Mouse (Mus musculus) ovary, postnatal 36 days (tissue): ENCODE measurements around the gene Mmp23.
"Not testable (repeated sequence)": the region's sequence is repeated elsewhere in the genome, so short reads cannot be mapped to it uniquely, and the experiment has no call there.

Experiments used
- DNase-seq: peaks from one replicate; pipeline ENCODE4 v3.0.0; 2022; ENCODE audit warnings: low spot score, mixed read lengths

The Mmp23 gene

DNA sequence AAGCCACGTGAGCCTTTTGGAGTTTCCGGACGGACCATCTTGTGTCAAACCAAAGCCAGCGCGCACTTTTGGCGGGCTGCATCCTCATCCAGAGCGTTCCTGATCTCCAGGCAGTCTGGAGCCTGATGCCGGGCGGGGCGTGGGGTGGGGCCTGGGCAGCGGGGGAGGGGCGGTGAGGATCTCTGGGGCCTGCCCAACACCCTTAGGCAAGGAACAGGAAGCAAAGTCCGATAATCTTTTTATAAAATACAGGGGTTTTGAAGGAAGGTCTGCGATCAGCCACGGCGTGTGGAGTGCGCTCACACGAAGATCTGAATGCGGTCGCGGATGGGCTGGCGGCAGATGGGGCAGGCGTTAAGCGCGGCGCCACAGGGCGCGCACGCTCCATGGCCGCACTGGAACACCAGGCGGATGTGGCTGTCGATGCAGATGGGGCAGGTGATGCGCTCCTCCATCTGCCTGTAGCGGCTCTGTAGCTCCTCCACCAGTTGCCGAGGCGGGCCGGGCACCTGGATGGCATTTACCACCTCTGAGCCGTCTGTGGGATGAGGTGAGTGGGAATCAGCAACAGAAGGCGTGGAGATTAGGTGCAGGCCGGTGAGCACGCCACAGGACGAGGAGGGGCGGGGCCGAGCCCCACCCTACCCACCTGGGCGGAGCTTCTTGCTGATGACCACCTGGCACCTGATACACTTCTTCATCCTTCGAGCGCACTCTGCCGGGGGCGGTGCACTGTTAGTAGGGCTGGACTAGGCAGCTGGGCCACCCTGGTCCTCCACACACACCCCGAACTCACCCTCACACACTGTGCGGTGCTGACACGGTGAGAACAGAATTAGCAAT is 1.5 kb upstream of the Mmp23 start:
- DNase-seq = no peak

DNA sequence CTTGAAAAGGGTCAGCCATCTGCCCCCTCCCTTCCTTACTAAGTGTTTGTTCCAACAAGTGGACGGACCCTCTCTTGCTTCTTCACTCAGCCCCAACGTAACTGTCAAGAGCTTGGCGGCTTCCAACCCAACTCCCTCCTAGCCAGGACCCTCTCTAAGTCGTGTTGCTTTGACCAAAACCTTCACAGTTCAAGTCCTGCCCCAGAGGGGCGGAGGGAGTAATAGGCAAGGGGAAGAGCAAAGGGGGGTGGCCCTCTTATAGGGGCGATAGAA is 935 bp upstream of the Mmp23 start:
- no peak for DNase-seq

DNA sequence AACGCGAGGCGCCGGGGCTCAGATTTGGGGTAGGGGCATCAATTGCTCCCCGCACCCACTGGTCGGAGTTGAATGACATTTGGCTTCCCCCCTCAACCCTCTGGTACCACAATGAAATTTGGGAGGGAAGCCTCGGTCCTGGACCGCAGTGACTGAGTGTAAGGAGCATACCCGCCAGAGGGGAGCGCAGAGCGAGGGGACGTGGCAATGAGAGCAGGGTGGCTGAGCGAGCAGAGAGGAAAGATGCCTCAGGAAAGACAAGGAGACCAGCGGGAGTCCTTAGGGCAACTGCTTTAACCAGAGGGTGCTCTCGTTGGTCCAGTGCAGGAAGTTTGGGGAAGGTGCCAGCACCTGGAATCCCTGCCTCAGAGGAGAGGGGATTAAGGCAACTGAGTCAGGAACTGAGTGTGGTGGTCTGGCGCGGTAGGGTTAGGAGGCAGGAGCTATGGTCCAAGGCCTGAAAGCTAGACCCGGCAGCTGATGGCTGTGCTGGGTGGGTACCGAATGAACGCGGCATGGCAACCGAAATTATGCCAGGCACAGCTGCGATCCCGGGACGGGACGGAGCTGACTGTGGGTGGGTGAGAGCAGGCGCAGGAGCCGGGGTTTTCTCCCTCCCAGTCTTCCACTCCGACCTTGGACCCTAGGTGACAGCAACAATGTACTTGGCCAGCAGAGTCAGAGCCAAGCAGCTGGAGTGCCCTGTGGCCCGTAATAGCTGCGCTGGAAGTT is 433 bp upstream of the Mmp23 start:
- no peak for DNase-seq

DNA sequence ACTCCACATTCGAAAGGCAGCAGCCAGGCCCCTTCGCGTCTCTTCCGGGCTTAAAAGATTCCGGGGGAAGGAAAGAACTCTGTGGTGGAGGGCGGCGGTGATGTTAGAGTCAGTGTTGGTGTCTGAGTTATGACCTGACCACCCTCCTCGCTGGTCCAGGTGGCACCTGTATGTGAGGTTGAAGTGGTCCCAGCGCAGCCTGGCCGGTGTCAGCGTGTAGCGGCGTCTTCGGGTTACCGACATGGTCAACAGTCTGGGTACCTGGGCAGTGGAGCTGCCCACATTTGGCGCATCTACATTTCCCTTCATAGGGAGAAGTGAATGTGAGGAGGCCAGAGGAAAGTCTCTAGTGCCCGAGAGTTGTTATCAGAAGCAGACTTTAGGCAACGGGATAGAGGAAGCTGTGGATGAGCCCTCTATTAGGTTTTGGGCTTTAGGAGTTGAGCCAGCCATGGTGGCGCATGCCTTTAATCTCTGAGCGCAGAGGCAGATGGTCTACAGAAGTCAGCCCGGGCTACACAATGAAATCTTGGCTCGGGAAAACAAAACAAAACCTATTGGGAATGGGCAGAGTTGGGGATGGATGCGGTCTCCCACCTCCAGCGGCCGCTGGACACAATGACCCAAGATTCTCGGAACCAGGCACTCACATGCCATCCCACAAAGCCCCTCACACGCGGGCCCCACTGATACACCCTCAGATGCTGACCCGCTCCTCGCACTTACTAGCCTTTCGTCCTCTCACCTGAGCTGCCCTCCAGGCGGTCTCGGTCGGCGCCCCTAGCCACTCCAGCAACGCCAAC is 700 bp downstream of the Mmp23 start:
- no peak for DNase-seq

DNA sequence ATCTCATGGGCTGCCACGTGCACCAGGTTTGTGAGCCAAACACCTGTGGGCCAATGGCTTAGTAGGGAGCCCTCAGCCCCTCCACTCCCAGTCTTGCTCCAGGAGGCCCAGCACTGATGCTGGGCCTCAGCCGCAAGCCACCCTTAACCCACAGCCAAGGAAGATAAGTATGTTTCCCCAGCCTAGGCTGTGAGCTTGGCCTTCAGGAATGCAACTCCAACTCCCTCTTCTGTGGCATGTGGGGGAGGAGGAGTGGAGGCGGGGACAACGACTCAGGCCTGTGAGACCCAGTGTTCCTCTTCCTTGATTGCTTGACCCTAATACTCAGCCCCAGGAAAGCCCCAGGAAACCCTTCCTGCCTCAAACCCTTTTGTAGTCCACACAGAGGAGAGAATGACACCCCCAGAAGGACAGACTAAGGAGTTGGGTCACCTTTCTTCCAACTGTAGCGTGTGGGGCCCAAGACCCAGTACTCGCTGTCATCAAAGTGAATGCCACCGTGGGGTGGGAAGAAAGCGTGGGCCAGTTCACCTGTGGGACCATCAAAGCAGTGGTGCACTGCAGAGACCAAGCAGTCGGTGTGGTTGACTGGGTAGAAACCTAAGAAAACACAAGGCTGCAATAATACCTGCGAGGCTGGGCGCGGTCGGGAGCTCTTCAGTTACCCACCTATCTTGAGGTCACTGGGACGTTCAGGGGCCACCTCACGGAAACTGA is 1.5 kb downstream of the Mmp23 start:
- DNase-seq = peak; percentile 74

DNA sequence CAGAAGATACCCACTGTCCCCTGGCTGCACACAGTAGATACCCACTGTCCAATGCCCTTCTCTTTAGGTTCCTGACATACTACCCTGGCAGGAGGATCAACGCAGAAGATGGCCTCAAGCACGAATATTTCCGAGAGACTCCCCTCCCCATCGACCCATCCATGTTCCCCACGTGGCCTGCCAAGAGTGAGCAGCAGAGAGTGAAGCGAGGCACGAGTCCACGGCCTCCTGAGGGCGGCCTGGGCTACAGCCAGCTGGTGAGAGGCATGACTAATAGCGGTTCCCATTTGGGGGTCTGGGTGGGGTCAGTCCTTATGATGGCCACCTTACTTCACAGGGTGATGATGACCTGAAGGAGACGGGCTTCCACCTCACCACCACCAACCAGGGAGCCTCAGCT is 3.8 kb downstream of the Mmp23 start:
- no peak for DNase-seq

DNA sequence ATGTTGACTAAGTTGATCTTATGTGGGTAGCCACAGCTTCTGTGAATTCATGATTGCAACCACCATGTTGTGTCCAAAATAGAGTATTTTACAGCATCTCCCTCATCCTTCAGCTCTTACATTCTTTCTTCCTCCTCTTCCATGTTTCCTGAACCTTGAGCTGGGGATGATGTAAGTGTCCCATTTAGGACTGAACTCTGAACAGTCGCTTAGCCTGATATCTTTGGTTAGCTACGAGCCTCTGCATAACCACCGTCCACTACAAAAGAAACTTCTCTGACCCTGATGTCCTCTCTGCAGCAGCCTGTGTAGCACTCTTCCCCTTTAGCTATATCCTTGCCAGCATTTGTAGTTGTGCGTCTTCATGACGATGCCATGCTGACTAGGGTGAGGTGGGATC is 7.5 kb downstream of the Mmp23 start:
- DNase-seq = no peak

DNA sequence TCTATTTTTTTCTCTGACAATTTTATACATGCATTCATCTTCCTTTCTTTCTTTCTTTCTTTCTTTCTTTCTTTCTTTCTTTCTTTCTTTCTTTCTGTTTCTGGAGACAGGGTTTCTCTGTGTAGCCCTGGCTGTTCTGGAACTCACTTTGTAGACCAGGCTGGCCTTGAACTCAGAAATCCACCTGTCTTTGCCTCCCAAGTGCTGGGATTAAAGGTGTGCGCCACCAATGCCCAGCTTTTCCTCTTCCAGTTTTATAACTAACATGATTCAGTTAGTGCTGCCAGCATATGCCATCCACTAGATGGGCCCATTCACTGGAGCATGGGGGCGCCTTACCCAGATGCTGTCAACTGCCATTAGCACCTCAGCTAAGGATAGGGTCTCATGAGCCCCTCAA is 7.9 kb downstream of the Mmp23 start, which contains the start of gene Gm10563:
Gene Gm10563 (minus strand): TSS at position 101 of the 400 bp plus-strand sequence.
- not testable (repeated sequence) for DNase-seq

DNA sequence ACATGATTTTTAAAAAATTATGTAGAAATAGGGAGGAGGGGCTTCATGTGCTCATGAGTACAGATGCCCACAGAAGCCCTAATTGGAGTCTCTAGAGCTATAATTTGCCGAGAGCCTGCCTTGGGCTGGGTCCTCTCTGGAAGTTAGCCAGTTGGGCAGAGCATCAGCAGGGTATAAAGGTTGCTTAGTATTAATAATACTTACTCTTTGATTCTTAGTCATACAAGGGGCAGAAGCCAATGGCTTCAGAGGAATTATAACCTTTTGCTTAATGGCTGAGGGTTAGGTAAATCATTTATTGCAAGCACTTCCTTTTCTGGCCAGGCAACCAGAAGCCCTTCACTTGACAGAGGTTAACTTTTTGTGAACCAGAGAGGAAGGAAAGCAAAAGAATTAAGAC is 9.7 kb downstream of the Mmp23 start:
- no peak for DNase-seq

DNA sequence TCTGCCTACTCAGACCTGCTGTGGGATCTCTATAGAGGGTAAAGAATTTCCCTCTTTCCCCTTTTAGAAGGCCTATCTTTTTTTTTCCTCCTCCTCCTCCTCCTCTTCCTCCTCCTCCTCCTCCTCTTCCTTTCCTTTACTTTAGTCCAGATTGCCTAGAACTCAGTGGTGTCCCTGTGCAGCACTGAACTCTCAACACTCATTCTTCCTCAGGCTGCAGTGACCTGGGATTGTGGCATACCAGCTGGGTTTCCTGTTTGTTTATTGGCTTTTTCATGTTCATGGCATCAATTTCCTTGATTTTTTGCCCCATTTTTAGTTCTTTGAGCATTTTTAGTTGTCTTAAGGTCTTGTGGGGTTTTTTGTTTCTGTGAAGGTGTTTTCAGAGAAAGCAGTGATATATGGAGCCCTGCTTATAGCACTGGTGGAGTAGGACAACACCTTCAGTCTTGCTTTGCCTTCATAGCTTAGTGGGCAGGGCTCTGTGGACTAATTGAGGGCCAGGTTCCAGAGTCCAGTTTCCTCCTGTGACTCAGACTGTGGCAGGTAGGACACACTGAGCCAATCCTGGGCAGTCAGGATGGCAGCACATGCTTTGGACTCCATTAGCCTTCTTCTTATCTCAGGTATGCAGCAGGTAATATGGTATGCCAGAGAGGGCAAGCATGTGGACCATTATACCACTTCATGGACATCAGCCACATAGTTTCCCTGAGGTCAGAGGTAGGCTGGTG is 17.3 kb downstream of the Mmp23 start:
- DNase-seq = no peak

DNA sequence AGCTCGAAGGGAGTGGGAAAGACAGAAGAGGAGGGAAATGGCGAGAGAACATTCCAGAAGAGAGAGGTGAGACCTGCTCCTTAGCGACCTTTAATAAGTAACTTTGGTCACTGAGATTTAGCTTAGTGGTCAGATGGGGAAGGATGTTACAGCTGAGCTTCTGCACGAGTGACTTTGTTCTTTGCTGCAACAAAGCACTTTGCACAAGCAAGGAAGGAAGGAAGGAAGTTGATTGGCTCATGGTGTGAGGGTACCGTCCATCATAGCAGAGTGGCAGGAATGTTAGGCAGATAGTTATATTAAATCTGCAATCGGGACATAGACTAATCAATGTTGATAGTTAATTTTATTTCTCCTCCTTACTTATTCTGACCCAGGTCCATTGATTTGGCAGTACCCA is 22.9 kb downstream of the Mmp23 start:
- no peak for DNase-seq

DNA sequence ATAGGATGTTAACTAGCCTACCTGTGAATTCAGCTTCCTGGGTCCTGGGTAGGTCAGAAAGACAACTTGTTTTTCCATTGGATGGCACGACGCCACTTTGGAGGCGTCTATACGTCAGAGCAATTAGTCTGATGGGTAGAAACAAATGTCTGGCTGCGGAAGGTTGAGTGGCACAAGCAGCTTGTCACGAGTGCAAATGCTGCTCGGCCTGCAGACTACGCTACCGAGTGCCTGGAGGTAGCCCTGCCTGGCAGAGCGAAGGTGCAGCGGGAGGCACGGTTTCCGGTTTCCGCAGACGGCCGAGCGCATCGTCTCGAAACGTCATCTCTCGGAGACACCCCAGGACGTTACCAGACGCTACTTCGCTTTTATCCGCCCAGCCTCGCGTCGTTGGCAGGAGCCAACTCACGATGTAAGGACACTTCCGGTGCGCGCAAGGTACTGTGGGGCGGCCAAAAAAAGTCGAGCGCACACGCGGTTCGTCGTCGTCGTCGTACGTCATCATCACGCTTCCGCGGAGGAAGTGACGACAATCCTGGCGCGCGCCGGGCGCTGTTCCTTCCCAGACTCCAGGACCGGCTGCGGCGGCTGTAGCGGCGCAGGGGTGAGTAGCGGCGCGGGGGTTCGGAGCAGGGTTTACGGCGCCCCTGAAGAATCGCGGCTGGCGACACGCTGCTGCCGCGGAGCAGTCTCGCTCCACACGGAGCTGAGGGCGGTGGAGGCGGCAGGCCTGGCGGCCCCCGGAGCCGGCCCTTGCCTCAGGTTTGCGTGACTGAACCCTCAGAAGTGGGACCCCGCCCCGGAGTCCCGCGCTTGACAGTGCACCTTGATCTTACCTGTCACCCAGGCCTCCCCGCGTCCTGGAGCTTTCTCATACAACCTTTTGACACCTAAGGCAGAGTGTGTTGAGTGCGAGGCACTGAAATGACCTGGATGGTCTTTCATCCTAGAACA is 28.6 kb downstream of the Mmp23 start, which contains the start of gene Cdk11b:
Gene Cdk11b (plus strand): TSS at position 517 of the 954 bp plus-strand sequence.
- DNase-seq = peak; percentile 94

DNA sequence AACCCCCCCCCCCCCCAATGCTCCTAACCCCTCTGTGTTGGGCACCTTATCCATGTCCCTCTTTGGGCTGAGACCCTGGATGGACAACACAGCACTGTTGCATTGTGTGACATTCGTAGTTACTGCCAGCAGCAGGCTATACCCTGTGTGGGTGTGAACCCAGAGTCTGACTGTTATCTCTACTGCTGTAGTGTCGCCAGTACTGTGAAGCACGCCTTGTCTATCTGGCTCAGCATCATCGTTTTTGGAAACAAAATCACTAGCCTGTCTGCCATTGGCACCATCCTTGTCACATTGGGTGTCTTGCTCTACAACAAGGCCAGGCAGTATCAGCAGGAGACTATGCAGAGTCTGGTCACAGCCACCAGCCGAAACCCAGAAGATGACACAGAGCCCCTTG is 34.9 kb downstream of the Mmp23 start:
- DNase-seq = no peak

DNA sequence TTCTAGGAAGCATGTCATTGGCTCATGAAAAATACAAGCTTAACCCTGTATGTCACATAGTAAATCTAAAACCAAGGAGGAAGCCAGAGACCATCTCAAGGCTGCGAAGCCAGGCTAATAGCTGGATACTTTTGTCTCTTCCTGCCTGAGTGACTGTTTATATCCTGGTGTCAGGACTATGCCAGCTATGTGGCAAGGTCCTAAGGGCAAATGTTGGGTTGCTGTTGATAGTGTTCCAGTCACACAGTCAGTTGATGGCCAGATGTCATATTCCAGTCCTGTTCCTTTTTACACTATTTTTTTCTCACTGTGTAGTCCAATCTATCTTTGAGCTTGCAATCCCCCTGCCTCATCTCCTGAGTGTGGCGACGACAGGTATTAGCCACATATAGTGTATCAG is 39.9 kb downstream of the Mmp23 start:
- no peak for DNase-seq

DNA sequence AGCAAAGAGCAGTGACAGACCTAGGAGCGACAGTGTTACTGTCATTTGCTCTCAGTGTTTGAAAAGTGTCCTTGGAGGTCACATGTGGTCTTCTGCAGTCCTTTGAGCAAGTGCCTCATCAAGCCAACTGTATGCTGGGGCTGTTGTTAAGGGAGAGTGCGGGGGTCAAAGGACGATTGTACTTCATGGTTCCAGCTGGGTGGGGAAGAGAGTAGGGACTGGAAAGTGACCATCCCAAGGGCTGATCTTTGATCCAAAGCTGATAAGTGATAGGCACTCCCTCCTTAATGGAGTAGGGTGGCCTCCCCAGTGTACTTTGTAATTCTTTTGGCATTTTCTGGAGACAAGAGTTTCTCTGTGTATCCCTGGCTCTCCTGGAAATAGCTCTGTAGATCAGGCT is 41.3 kb downstream of the Mmp23 start:
- no peak for DNase-seq

DNA sequence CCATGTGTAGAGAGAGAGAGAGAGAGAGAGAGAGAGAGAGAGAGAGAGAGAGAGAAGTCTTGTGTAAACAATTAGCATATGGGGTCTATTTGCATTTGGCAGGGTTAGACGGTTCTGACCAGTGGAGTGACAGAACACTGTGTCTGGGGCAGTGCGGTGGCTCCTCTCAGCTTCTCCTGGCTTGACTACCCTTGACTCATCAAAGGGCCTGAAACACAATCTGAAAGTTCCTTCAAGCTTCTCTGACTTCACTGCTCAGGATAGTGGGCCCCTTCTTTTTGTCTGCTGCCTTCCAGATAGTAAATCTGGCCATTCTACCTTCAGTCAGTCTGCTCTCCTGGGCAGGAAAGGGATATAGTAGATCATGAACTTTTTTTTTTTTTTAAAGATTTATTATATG is 46.4 kb downstream of the Mmp23 start:
- DNase-seq = no peak

DNA sequence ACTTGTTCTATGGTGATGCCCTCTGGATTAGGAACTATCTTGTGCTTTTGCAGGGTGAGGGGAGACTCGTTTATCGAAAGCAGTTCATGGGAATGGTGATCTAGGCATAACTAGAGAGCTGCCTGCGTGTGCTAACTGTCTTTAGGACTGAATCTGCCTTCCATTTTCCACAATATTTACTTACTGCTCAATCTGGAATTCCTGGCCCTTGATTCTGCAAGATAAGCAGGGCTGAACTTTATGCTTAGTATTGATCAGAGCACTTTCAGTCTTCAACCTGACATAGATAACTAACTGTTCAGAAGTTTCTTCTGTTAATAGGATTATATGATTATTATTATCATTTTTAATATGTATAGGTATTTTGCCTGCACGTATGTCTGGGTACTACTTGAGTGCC is 48.1 kb downstream of the Mmp23 start:
- DNase-seq = no peak

DNA sequence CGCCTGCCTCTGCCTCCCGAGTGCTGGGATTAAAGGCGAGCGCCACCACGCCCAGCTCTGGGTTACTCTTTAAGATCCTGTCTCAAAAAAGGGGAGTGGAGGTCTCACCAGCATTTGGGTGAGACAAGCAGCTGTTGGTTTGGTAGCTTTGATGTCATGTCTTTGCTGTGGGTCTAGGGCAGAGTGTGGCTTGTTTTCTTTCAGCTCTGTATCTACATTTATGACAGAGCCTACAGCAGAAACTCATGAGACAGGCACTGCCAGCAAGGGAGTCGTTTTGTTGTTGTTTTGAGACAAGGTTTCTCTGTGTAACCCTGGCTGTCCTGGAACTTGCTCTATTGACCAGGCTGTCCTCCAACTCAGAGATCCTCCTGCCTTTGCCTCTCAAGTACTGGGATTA is 49.4 kb downstream of the Mmp23 start:
- DNase-seq = no peak

DNA sequence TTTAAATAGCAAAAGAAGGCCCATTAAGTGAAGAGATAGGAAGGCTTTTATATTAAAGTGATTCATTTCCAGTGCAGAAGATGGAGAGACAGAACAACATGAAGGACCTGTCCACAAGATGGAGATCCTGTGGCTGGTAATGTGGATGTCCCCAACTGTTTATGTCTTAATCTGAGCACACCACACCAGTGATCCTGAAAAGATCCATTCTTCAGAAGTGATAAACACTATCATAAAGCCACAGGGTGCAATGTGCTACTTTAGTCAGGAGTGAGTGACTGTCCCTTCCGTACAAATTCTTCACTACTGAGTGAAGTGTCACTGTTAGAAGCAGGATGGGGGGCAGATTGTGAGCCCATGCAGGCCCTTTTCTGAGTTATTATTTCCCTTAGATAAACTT is 50.4 kb downstream of the Mmp23 start:
- DNase-seq = no peak

DNA sequence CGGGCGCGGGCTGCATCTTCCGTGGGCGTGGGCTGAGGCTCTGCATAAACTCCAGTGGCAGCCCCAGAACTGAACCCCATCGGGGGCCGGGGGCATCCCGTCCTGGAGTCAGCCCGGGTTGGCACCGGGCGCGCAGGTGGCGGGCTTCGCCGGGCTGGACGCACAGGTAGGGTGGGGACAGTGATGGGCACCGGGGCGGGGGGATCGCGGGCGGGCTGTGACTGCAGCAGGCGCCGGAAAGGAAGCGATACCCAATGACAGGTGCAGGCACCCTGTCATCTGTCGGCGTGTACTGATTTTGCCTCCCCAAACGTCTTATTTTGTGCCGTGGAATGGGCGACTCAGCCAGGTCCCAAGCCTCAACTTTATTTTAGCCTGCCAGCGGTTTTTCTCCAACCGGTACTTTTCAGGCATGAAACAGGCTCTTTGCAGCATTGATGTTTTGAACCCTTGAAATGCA is 51.2 kb downstream of the Mmp23 start:
- no peak for DNase-seq
